Mouse (Mus musculus): ENCODE measurements at regions not wholly inside any gene's neighbourhood (a gene's known extent, or its start where the extent isn't known, plus 50 kb on each side); places are given as distances from the start of the nearest gene placed in this dataset.

- Histone ChIP-seq H3K9me3 (ENCODE audit: control insufficient read depth, low read length) (no peaks in the 10 kb centered on the region), H3K4me2 (ENCODE audit: low read length) (no peak overlapping the region), H3K4me3 (ENCODE audit: low read depth, low read length) (no peak overlapping the region), H3K36me3 (ENCODE audit: control insufficient read depth, insufficient read depth, low read length) (no peaks in the 10 kb centered on the region), H3K4me1 (replicated peaks; ENCODE audit: control insufficient read depth, insufficient read depth, low read length) (no peaks in the 10 kb centered on the region), H3K9ac (ENCODE audit: low read length) (no peak overlapping the region), H3K27me3 (replicated peaks; ENCODE audit: control insufficient read depth, insufficient read depth, low read length) (no peaks in the 10 kb centered on the region), H3K27ac (ENCODE audit: low read depth) (no peak overlapping the region)
- DNase-seq (ENCODE audit: low spot score) (no peak), ATAC-seq (replicated peaks; ENCODE audit: low FRiP score, low TSS enrichment, low read depth) (no peak)
- 83% methylated on average over 2 of the region's 2 CpGs for WGBS
These were observed 186.3 kb upstream of the Speer2 start for GRCm38 (mm10) chr16:70049850-70050249.

GRCm38 (mm10) chr16:70071471-70071870 lies 207.9 kb upstream of the Speer2 start:
- 74% methylated on average over 4 of the region's 4 CpGs for WGBS
- no peak for ATAC-seq (replicated peaks; ENCODE audit: low FRiP score, low TSS enrichment, low read depth)
- H3K27ac ChIP-seq (ENCODE audit: low read depth), result no peak overlapping the region
- no peaks in the 10 kb centered on the region for H3K27me3 ChIP-seq (replicated peaks; ENCODE audit: control insufficient read depth, insufficient read depth, low read length)
- no peak overlapping the region for H3K4me2 ChIP-seq (ENCODE audit: low read length)
- H3K36me3 ChIP-seq (ENCODE audit: control insufficient read depth, insufficient read depth, low read length), result no peaks in the 10 kb centered on the region
- no peak for DNase-seq (ENCODE audit: low spot score)
- no peaks in the 10 kb centered on the region for H3K4me1 ChIP-seq (replicated peaks; ENCODE audit: control insufficient read depth, insufficient read depth, low read length)
- no peak overlapping the region for H3K9ac ChIP-seq (ENCODE audit: low read length)
- H3K9me3 ChIP-seq (ENCODE audit: control insufficient read depth, low read length), result no peaks in the 10 kb centered on the region
- H3K4me3 ChIP-seq (ENCODE audit: low read depth, low read length), result no peak overlapping the region

- Histone ChIP-seq H3K36me3 (ENCODE audit: control insufficient read depth, insufficient read depth, low read length) (no peaks in the 10 kb centered on the region), H3K9ac (ENCODE audit: low read length) (no peak overlapping the region), H3K27ac (ENCODE audit: low read depth) (no peak overlapping the region), H3K27me3 (replicated peaks; ENCODE audit: control insufficient read depth, insufficient read depth, low read length) (no peaks in the 10 kb centered on the region), H3K4me3 (ENCODE audit: low read depth, low read length) (no peak overlapping the region), H3K9me3 (ENCODE audit: control insufficient read depth, low read length) (no peaks in the 10 kb centered on the region), H3K4me1 (replicated peaks; ENCODE audit: control insufficient read depth, insufficient read depth, low read length) (no peaks in the 10 kb centered on the region), H3K4me2 (ENCODE audit: low read length) (no peak overlapping the region)
- DNase-seq (ENCODE audit: low spot score) (no peak), ATAC-seq (replicated peaks; ENCODE audit: low FRiP score, low TSS enrichment, low read depth) (no peak)
- WGBS, result 90% methylated on average over 2 of the region's 2 CpGs
These were observed 210.2 kb upstream of the Speer2 start for GRCm38 (mm10) chr16:70073740-70074139.

- no peak for ATAC-seq (replicated peaks; ENCODE audit: low FRiP score, low TSS enrichment, low read depth)
- no peak overlapping the region for H3K4me3 ChIP-seq (ENCODE audit: low read depth, low read length)
- WGBS, result 83% methylated on average over 10 of the region's 10 CpGs
- no peaks in the 10 kb centered on the region for H3K27me3 ChIP-seq (replicated peaks; ENCODE audit: control insufficient read depth, insufficient read depth, low read length)
- no peak overlapping the region for H3K4me2 ChIP-seq (ENCODE audit: low read length)
- DNase-seq (ENCODE audit: low spot score), result no peak
- no peaks in the 10 kb centered on the region for H3K9me3 ChIP-seq (ENCODE audit: control insufficient read depth, low read length)
- H3K9ac ChIP-seq (ENCODE audit: low read length), result no peak overlapping the region
- no peak overlapping the region for H3K27ac ChIP-seq (ENCODE audit: low read depth)
- H3K36me3 ChIP-seq (ENCODE audit: control insufficient read depth, insufficient read depth, low read length), result no peaks in the 10 kb centered on the region
- H3K4me1 ChIP-seq (replicated peaks; ENCODE audit: control insufficient read depth, insufficient read depth, low read length), result no peaks in the 10 kb centered on the region
These were observed 216.0 kb upstream of the Speer2 start for GRCm38 (mm10) chr16:70079497-70079896.

- H3K27ac ChIP-seq (ENCODE audit: low read depth), result no peak overlapping the region
- ATAC-seq (replicated peaks; ENCODE audit: low FRiP score, low TSS enrichment, low read depth) (no peak), DNase-seq (ENCODE audit: low spot score) (no peak)
- 88% methylated on average over 4 of the region's 4 CpGs for WGBS
- H3K36me3 ChIP-seq (ENCODE audit: control insufficient read depth, insufficient read depth, low read length), result no peaks in the 10 kb centered on the region
- no peak overlapping the region for H3K4me2 ChIP-seq (ENCODE audit: low read length)
- H3K4me3 ChIP-seq (ENCODE audit: low read depth, low read length), result no peak overlapping the region
- no peaks in the 10 kb centered on the region for H3K4me1 ChIP-seq (replicated peaks; ENCODE audit: control insufficient read depth, insufficient read depth, low read length)
- no peaks in the 10 kb centered on the region for H3K27me3 ChIP-seq (replicated peaks; ENCODE audit: control insufficient read depth, insufficient read depth, low read length)
- H3K9me3 ChIP-seq (ENCODE audit: control insufficient read depth, low read length), result no peaks in the 10 kb centered on the region
- no peak overlapping the region for H3K9ac ChIP-seq (ENCODE audit: low read length)
These were observed 222.5 kb upstream of the Gbe1 start for GRCm38 (mm10) chr16:70091291-70091690.

- Histone ChIP-seq H3K27ac (ENCODE audit: low read depth) (no peak overlapping the region), H3K4me3 (ENCODE audit: low read depth, low read length) (no peak overlapping the region), H3K27me3 (replicated peaks; ENCODE audit: control insufficient read depth, insufficient read depth, low read length) (no peaks in the 10 kb centered on the region), H3K9ac (ENCODE audit: low read length) (no peak overlapping the region), H3K9me3 (ENCODE audit: control insufficient read depth, low read length) (no peaks in the 10 kb centered on the region), H3K36me3 (ENCODE audit: control insufficient read depth, insufficient read depth, low read length) (no peaks in the 10 kb centered on the region), H3K4me1 (replicated peaks; ENCODE audit: control insufficient read depth, insufficient read depth, low read length) (no peaks in the 10 kb centered on the region), H3K4me2 (ENCODE audit: low read length) (no peak overlapping the region)
- 90% methylated on average over 5 of the region's 5 CpGs for WGBS
- DNase-seq (ENCODE audit: low spot score) (no peak), ATAC-seq (replicated peaks; ENCODE audit: low FRiP score, low TSS enrichment, low read depth) (no peak)
These were observed 221.8 kb upstream of the Gbe1 start for GRCm38 (mm10) chr16:70091963-70092362.

GRCm38 (mm10) chr16:70093224-70093623 lies 220.5 kb upstream of the Gbe1 start:
- H3K4me2 ChIP-seq (ENCODE audit: low read length), result no peak overlapping the region
- 26% methylated on average over 3 of the region's 3 CpGs for WGBS
- ATAC-seq (replicated peaks; ENCODE audit: low FRiP score, low TSS enrichment, low read depth), result no peak
- H3K27me3 ChIP-seq (replicated peaks; ENCODE audit: control insufficient read depth, insufficient read depth, low read length), result no peaks in the 10 kb centered on the region
- DNase-seq (ENCODE audit: low spot score), result no peak
- H3K36me3 ChIP-seq (ENCODE audit: control insufficient read depth, insufficient read depth, low read length), result no peaks in the 10 kb centered on the region
- no peaks in the 10 kb centered on the region for H3K9me3 ChIP-seq (ENCODE audit: control insufficient read depth, low read length)
- H3K4me3 ChIP-seq (ENCODE audit: low read depth, low read length), result no peak overlapping the region
- no peak overlapping the region for H3K27ac ChIP-seq (ENCODE audit: low read depth)
- no peaks in the 10 kb centered on the region for H3K4me1 ChIP-seq (replicated peaks; ENCODE audit: control insufficient read depth, insufficient read depth, low read length)
- no peak overlapping the region for H3K9ac ChIP-seq (ENCODE audit: low read length)

- Histone ChIP-seq H3K9ac (ENCODE audit: low read length) (no peak overlapping the region), H3K9me3 (ENCODE audit: control insufficient read depth, low read length) (no peaks in the 10 kb centered on the region), H3K4me3 (ENCODE audit: low read depth, low read length) (no peak overlapping the region), H3K4me1 (replicated peaks; ENCODE audit: control insufficient read depth, insufficient read depth, low read length) (no peaks in the 10 kb centered on the region), H3K4me2 (ENCODE audit: low read length) (no peak overlapping the region), H3K27ac (ENCODE audit: low read depth) (no peak overlapping the region), H3K27me3 (replicated peaks; ENCODE audit: control insufficient read depth, insufficient read depth, low read length) (no peaks in the 10 kb centered on the region), H3K36me3 (ENCODE audit: control insufficient read depth, insufficient read depth, low read length) (no peaks in the 10 kb centered on the region)
- WGBS, result 60% methylated on average over 2 of the region's 2 CpGs
- DNase-seq (ENCODE audit: low spot score) (no peak), ATAC-seq (replicated peaks; ENCODE audit: low FRiP score, low TSS enrichment, low read depth) (no peak)
These were observed 218.5 kb upstream of the Gbe1 start for GRCm38 (mm10) chr16:70095221-70095620.

GRCm38 (mm10) chr16:70103791-70104378 lies 209.9 kb upstream of the Gbe1 start:
- ATAC-seq (replicated peaks; ENCODE audit: low FRiP score, low TSS enrichment, low read depth) (no peak), DNase-seq (ENCODE audit: low spot score) (no peak)
- no peak overlapping the region for H3K9ac ChIP-seq (ENCODE audit: low read length)
- H3K27ac ChIP-seq (ENCODE audit: low read depth), result no peak overlapping the region
- no peak overlapping the region for H3K4me3 ChIP-seq (ENCODE audit: low read depth, low read length)
- WGBS, result 50% methylated on average over 6 of the region's 6 CpGs
- H3K36me3 ChIP-seq (ENCODE audit: control insufficient read depth, insufficient read depth, low read length), result no peaks in the 10 kb centered on the region
- H3K9me3 ChIP-seq (ENCODE audit: control insufficient read depth, low read length), result no peaks in the 10 kb centered on the region
- no peaks in the 10 kb centered on the region for H3K27me3 ChIP-seq (replicated peaks; ENCODE audit: control insufficient read depth, insufficient read depth, low read length)
- H3K4me1 ChIP-seq (replicated peaks; ENCODE audit: control insufficient read depth, insufficient read depth, low read length), result no peaks in the 10 kb centered on the region; the same call in 1 of the 2 replicates
- no peak overlapping the region for H3K4me2 ChIP-seq (ENCODE audit: low read length)
